In genomic region chr4:26736381-26736780, GRCm38 (mm10) we compare ENCODE assay signal across 28 mouse cellular contexts.
A peak's percentile ranks its signal among the peaks of the same experiment; 100 is the strongest.
DNase-seq lines count a peak whose midpoint lies in the region; ATAC-seq and TF ChIP-seq lines count a peak whose summit lies in the region.
"Had no signal": no experiment of that assay in that cellular context is flagged by ENCODE, and none has a peak within 500 bp of the region (broad histone marks: within the 10 kb centered on the region; RNA-seq: fewer than 3 reads in every experiment).

No protein-coding gene starts in this region.

- no peak overlapping the region for H3K9ac ChIP-seq in forebrain, postnatal 0 days
- H3K9ac ChIP-seq in forebrain, embryonic 14.5 days (ENCODE audit: low read length): no peak overlapping the region
- H3K9ac ChIP-seq in CH12.LX (ENCODE audit: insufficient read depth, low read depth): no peak overlapping the region
- no peak overlapping the region for H3K9ac ChIP-seq in neural tube, embryonic 15.5 days (replicated peaks)
- H3K9ac ChIP-seq: embryonic facial prominence, embryonic 13.5 days; forebrain, embryonic 12.5 days; heart, embryonic 13.5 days; hindbrain, embryonic 15.5 days; intestine, embryonic 15.5 days had no signal

- 76% methylated on average over 3 of the region's 3 CpGs for WGBS in forebrain, postnatal 0 days
- whole genome bisulfite sequencing in forebrain, embryonic 14.5 days: 88% methylated on average over 3 of the region's 3 CpGs
- 83% methylated on average over 3 of the region's 3 CpGs for WGBS in neural tube, embryonic 15.5 days

- no peak for TF ChIP-seq EP300 in CH12.LX (IDR thresholded peaks at IDR 0.05; ENCODE audit: low read length)

- no peaks in the 10 kb centered on the region for H3K27me3 ChIP-seq in forebrain, postnatal 0 days (ENCODE audit: insufficient read depth, low read length)
- H3K27me3 ChIP-seq in forebrain, embryonic 14.5 days (replicated peaks; ENCODE audit: control insufficient read depth, insufficient read depth, low read length): no peaks in the 10 kb centered on the region
- no peaks in the 10 kb centered on the region for H3K27me3 ChIP-seq in CH12.LX (replicated peaks)
- no peaks in the 10 kb centered on the region for H3K27me3 ChIP-seq in neural tube, embryonic 15.5 days (replicated peaks)
- H3K27me3 ChIP-seq: embryonic facial prominence, embryonic 13.5 days; forebrain, embryonic 12.5 days; heart, embryonic 13.5 days; hindbrain, embryonic 15.5 days; intestine, embryonic 15.5 days had no signal

- DNase-seq in forebrain, postnatal 0 days: no peak
- no peak for DNase-seq in forebrain, embryonic 14.5 days (ENCODE audit: low spot score)
- no peak for DNase-seq in layer of hippocampus, adult 2 months (ENCODE audit: low spot score in 2 of 2)
- no peak for DNase-seq in layer of hippocampus, adult 9-11 months
- DNase-seq in CH12.LX (ENCODE audit: extremely low read depth): no peak
- peak; percentile 24 for DNase-seq in brain, embryonic 14.5 days (ENCODE audit: low read depth)
- DNase-seq: adrenal gland, adult 2 months; adrenal gland, postnatal 25 days; cerebellum, adult 11 months; cerebellum, adult 8-10 months; cerebellum, postnatal 10 days; cerebellum, postnatal 36 days; embryo, embryonic 11 days; gastrocnemius, postnatal 10 days; gastrocnemius, postnatal 36 days; heart, adult 2 months; heart, postnatal 14 days; heart, postnatal 4 days had no signal

- no peaks in the 10 kb centered on the region for H3K9me3 ChIP-seq in forebrain, postnatal 0 days (ENCODE audit: low read length)
- H3K9me3 ChIP-seq in forebrain, embryonic 14.5 days (replicated peaks; ENCODE audit: control insufficient read depth, low read length): no peaks in the 10 kb centered on the region
- H3K9me3 ChIP-seq in CH12.LX (replicated peaks; ENCODE audit: low read length): no peaks in the 10 kb centered on the region
- H3K9me3 ChIP-seq in neural tube, embryonic 15.5 days (replicated peaks): no peaks in the 10 kb centered on the region
- H3K9me3 ChIP-seq: embryonic facial prominence, embryonic 10.5 days; embryonic facial prominence, embryonic 13.5 days; forebrain, embryonic 12.5 days; heart, embryonic 10.5 days; heart, embryonic 13.5 days; hindbrain, embryonic 15.5 days; intestine, embryonic 15.5 days had no signal

- no peak overlapping the region for H3K4me3 ChIP-seq in forebrain, postnatal 0 days (ENCODE audit: low read depth, low read length)
- H3K4me3 ChIP-seq in forebrain, embryonic 14.5 days (ENCODE audit: low read depth, low read length): no peak overlapping the region
- H3K4me3 ChIP-seq in layer of hippocampus, adult 2 months: no peak overlapping the region
- H3K4me3 ChIP-seq in CH12.LX (replicated peaks in 1 of 3; ENCODE audit: low read depth in 2 of 3, low read length in 2 of 3, poor library complexity in 1 of 3): no peak overlapping the region
- no peak overlapping the region for H3K4me3 ChIP-seq in neural tube, embryonic 15.5 days (replicated peaks)
- H3K4me3 ChIP-seq: embryonic facial prominence, embryonic 10.5 days; embryonic facial prominence, embryonic 13.5 days; erythroblast, embryonic 14.5 days; forebrain, embryonic 12.5 days; heart, adult 2 months; heart, embryonic 10.5 days; heart, embryonic 13.5 days; hindbrain, embryonic 15.5 days; intestine, embryonic 15.5 days had no signal

- in situ Hi-C loops in CH12.LX (cut with MboI; ENCODE audit: low pct_ligation_motif_present, low pct_unique_long_range_greater_than_20kb, low sequenced_read_pairs): no loop called here

- TF ChIP-seq RAD21 in CH12.LX (IDR thresholded peaks at IDR 0.05; ENCODE audit: low read depth, low read length): no peak; the same call in 1 of the 2 replicates

- no peak; the same call in 1 of the 2 replicates for ATAC-seq in forebrain, postnatal 0 days
- no peak for ATAC-seq in forebrain, embryonic 14.5 days
- ATAC-seq in neural tube, embryonic 15.5 days (ENCODE audit: low FRiP score): no peak; the same call in 1 of the 2 replicates
- ATAC-seq: forebrain, embryonic 16.5 days; intestine, embryonic 15.5 days had no signal

- H3K27ac ChIP-seq in forebrain, postnatal 0 days (ENCODE audit: low read depth, low read length): no peak overlapping the region
- no peak overlapping the region for H3K27ac ChIP-seq in forebrain, embryonic 14.5 days (ENCODE audit: low read depth, low read length)
- H3K27ac ChIP-seq in layer of hippocampus, adult 2 months: no peak overlapping the region
- H3K27ac ChIP-seq in CH12.LX (ENCODE audit: insufficient read depth, low read depth): no peak overlapping the region
- H3K27ac ChIP-seq in neural tube, embryonic 15.5 days (replicated peaks): no peak overlapping the region
- H3K27ac ChIP-seq: embryonic facial prominence, embryonic 10.5 days; embryonic facial prominence, embryonic 13.5 days; forebrain, embryonic 12.5 days; heart, adult 2 months; heart, embryonic 10.5 days; heart, embryonic 13.5 days; hindbrain, embryonic 15.5 days; intestine, embryonic 15.5 days had no signal

- dilution Hi-C loops in CH12.LX (cut with MboI; ENCODE audit: extremely low pct_ligation_motif_present, extremely low pct_unique_long_range_greater_than_20kb, low sequenced_read_pairs): no loop called here

- TF ChIP-seq CTCF in forebrain, postnatal 0 days (IDR thresholded peaks at IDR 0.05; ENCODE audit: low read depth): 0 out of 2 replicates have a peak, but pooled peaks have one; percentile 30
- peak; percentile 57 for TF ChIP-seq CTCF in layer of hippocampus, adult 2 months (conservative IDR thresholded peaks at IDR 0.05)
- no peak for TF ChIP-seq CTCF in CH12.LX (conservative IDR thresholded peaks at IDR 0.05 in 1 of 2, IDR thresholded peaks at IDR 0.05 in 1 of 2; ENCODE audit: low read depth in 2 of 2, low read length in 2 of 2)
- no peak for TF ChIP-seq CTCF in brain, embryonic 14.5 days (IDR thresholded peaks at IDR 0.05; ENCODE audit: borderline replicate concordance, extremely low read depth, insufficient read depth, insufficient read length)

- no peaks in the 10 kb centered on the region for H3K79me2 ChIP-seq in CH12.LX (replicated peaks; ENCODE audit: control insufficient read depth, extremely low read depth, insufficient read depth, poor library complexity, severe bottlenecking)

- H3K36me3 ChIP-seq in forebrain, postnatal 0 days (ENCODE audit: insufficient read depth): no peaks in the 10 kb centered on the region
- H3K36me3 ChIP-seq in forebrain, embryonic 14.5 days (ENCODE audit: control insufficient read depth, insufficient read depth, low read length): no peaks in the 10 kb centered on the region
- no peaks in the 10 kb centered on the region for H3K36me3 ChIP-seq in CH12.LX (replicated peaks in 1 of 2; ENCODE audit: control insufficient read depth in 1 of 2, insufficient read depth in 1 of 2, low read length in 1 of 2)
- H3K36me3 ChIP-seq in neural tube, embryonic 15.5 days: no peaks in the 10 kb centered on the region
- H3K36me3 ChIP-seq: embryonic facial prominence, embryonic 10.5 days; embryonic facial prominence, embryonic 13.5 days; forebrain, embryonic 12.5 days; heart, embryonic 10.5 days; heart, embryonic 13.5 days; hindbrain, embryonic 15.5 days; intestine, embryonic 15.5 days had no signal

- no peak for TF ChIP-seq POLR2A in CH12.LX (IDR thresholded peaks at IDR 0.05; ENCODE audit: low read depth, low read length)
- no peak for TF ChIP-seq POLR2A in brain, embryonic 14.5 days (IDR thresholded peaks at IDR 0.05; ENCODE audit: borderline replicate concordance, extremely low read depth, insufficient read depth, insufficient read length, poor library complexity, severe bottlenecking)

- no peak overlapping the region for H3K4me2 ChIP-seq in forebrain, postnatal 0 days (ENCODE audit: low read depth)
- no peak overlapping the region for H3K4me2 ChIP-seq in forebrain, embryonic 14.5 days (ENCODE audit: low read length)
- no peak overlapping the region for H3K4me2 ChIP-seq in CH12.LX (ENCODE audit: insufficient read depth, low read depth, poor library complexity, severe bottlenecking)
- H3K4me2 ChIP-seq in neural tube, embryonic 15.5 days: no peak overlapping the region
- H3K4me2 ChIP-seq: embryonic facial prominence, embryonic 13.5 days; forebrain, embryonic 12.5 days; heart, embryonic 13.5 days; hindbrain, embryonic 15.5 days; intestine, embryonic 15.5 days had no signal

- H3K4me1 ChIP-seq in forebrain, postnatal 0 days (ENCODE audit: insufficient read depth): no peaks in the 10 kb centered on the region
- H3K4me1 ChIP-seq in forebrain, embryonic 14.5 days (ENCODE audit: control insufficient read depth, insufficient read depth, low read length): no peaks in the 10 kb centered on the region
- no peaks in the 10 kb centered on the region for H3K4me1 ChIP-seq in CH12.LX (ENCODE audit: control insufficient read depth in 1 of 2, insufficient read depth in 2 of 2)
- no peaks in the 10 kb centered on the region for H3K4me1 ChIP-seq in neural tube, embryonic 15.5 days
- H3K4me1 ChIP-seq: embryonic facial prominence, embryonic 10.5 days; embryonic facial prominence, embryonic 13.5 days; forebrain, embryonic 12.5 days; heart, embryonic 10.5 days; heart, embryonic 13.5 days; hindbrain, embryonic 15.5 days; intestine, embryonic 15.5 days had no signal

TF ChIP-seq in CH12.LX, 34 proteins besides CTCF, POLR2A, EP300 and RAD21:
- TF ChIP-seq JUN (IDR thresholded peaks at IDR 0.05; ENCODE audit: insufficient read depth, low read depth, low read length) (no peak), MXI1 (IDR thresholded peaks at IDR 0.05; ENCODE audit: low read depth, low read length) (no peak), ZNF384 (IDR thresholded peaks at IDR 0.05; ENCODE audit: low read depth, low read length) (peak; percentile 77), CHD1 (IDR thresholded peaks at IDR 0.05; ENCODE audit: low read depth, low read length) (no peak)

Comparison
In these comparisons a context has a peak if more than half of its experiments do, and no peak if none do; other contexts are left out.
1. CTCF ChIP-seq: peak in forebrain, postnatal 0 days (single experiment) and layer of hippocampus, adult 2 months (single experiment); none in CH12.LX (0 of 2) and brain, embryonic 14.5 days (single experiment).